Mouse (Mus musculus) embryonic fibroblast, embryonic 13.5 days (primary cell): ENCODE measurements around the gene Vps9d1.

Experiments
- CTCF ChIP-seq: IDR thresholded peaks from 2 replicates; pipeline ENCODE4 v1.5.1; 2011; ENCODE audit warnings: mild to moderate bottlenecking, control low read depth, low read length, moderate library complexity, borderline replicate concordance; ENCODE audit not compliant: insufficient read depth
- POLR2A ChIP-seq: IDR thresholded peaks from 2 replicates; pipeline ENCODE4 v1.6.1; 2011; ENCODE audit warnings: low read depth, mild to moderate bottlenecking, control low read depth, low read length, moderate library complexity

- no peak for TF ChIP-seq POLR2A
- peak; percentile 38; the same call in 1 of the 2 replicates for TF ChIP-seq CTCF
Observed at GRCm38 (mm10) chr8:123243053-123243452, 11.1 kb downstream of the Vps9d1 start.
